Mouse (Mus musculus) lung, embryonic 15.5 days (tissue): ENCODE measurements at regions not wholly inside any gene's neighbourhood (a gene's known extent, or its start where the extent isn't known, plus 50 kb on each side); places are given as distances from the start of the nearest gene placed in this dataset.

Source experiments
- ATAC-seq: fragments of 200-750 bp; cut with Nextera tagmentation; 2 replicates; pipeline ENCODE4 v1.8.0; 2017; ENCODE audit warnings: moderate number of reproducible peaks, borderline replicate concordance; ENCODE audit not compliant: low FRiP score, low TSS enrichment; ENCODE audit errors: extremely low read depth
- H3K27ac ChIP-seq: fragments of 300-500 bp; sonication (generic); 2 replicates; pipeline ENCODE4 v1.5.1; 2015; ENCODE audit warnings: moderate library complexity, mild to moderate bottlenecking, inconsistent platforms
- H3K27me3 ChIP-seq: fragments of 300-500 bp; sonication (generic); 2 replicates; pipeline ENCODE4 v1.6.1; 2015; ENCODE audit warnings: inconsistent platforms
- H3K36me3 ChIP-seq: fragments of 300-500 bp; sonication (generic); 2 replicates; pipeline ENCODE4 v1.6.1; 2015; ENCODE audit warnings: inconsistent platforms
- H3K4me1 ChIP-seq: fragments of 300-500 bp; sonication (generic); 2 replicates; pipeline ENCODE4 v1.6.1; 2015; ENCODE audit warnings: inconsistent platforms
- H3K4me2 ChIP-seq: fragments of 300-500 bp; sonication (generic); 2 replicates; pipeline ENCODE4 v1.6.1; 2015; ENCODE audit warnings: inconsistent platforms, mild to moderate bottlenecking, moderate library complexity
- H3K4me3 ChIP-seq: fragments of 300-500 bp; sonication (generic); 2 replicates; pipeline ENCODE4 v1.5.1; 2015; ENCODE audit warnings: mild to moderate bottlenecking, inconsistent platforms
- H3K9ac ChIP-seq: fragments of 300-500 bp; sonication (generic); 2 replicates; pipeline ENCODE4 v1.6.1; 2015; ENCODE audit warnings: inconsistent platforms
- H3K9me3 ChIP-seq: fragments of 300-500 bp; sonication (generic); 2 replicates; pipeline ENCODE4 v1.6.1; 2016; ENCODE audit warnings: inconsistent platforms
- WGBS: fragments of 180-500 bp; shearing (Covaris S2); methylation state at CpG from one replicate; pipeline ENCODE4 v1.1.7; 2015; 5-methylcytosine and 5-hydroxymethylcytosine counted together

- Histone ChIP-seq H3K9me3 (no peaks in the 10 kb centered on the region), H3K36me3 (no peaks in the 10 kb centered on the region), H3K4me3 (no peak overlapping the region), H3K27me3 (no peaks in the 10 kb centered on the region), H3K9ac (no peak overlapping the region), H3K4me1 (no peaks in the 10 kb centered on the region), H3K4me2 (no peak overlapping the region), H3K27ac (no peak overlapping the region)
- WGBS: 71% methylated on average over 8 of the region's 8 CpGs
- ATAC-seq: no peak
Observed at GRCm38 (mm10) chr14:67626181-67626580, 1617.2 kb upstream of the Gulo start.

GRCm38 (mm10) chr14:67623841-67624480, 1615.0 kb upstream of the Gulo start:
- Histone ChIP-seq H3K27me3 (no peaks in the 10 kb centered on the region), H3K4me1 (no peaks in the 10 kb centered on the region), H3K4me2 (no peak overlapping the region), H3K36me3 (no peaks in the 10 kb centered on the region), H3K27ac (no peak overlapping the region), H3K9me3 (no peaks in the 10 kb centered on the region), H3K4me3 (no peak overlapping the region), H3K9ac (no peak overlapping the region)
- 67% methylated on average over 4 of the region's 4 CpGs for WGBS
- no peak for ATAC-seq

- H3K27me3 ChIP-seq: no peaks in the 10 kb centered on the region
- H3K27ac ChIP-seq: no peak overlapping the region
- no peak overlapping the region for H3K4me2 ChIP-seq
- H3K4me3 ChIP-seq: no peak overlapping the region
- no peak for ATAC-seq
- H3K4me1 ChIP-seq: no peaks in the 10 kb centered on the region
- no peak overlapping the region for H3K9ac ChIP-seq
- 77% methylated on average over 6 of the region's 6 CpGs for WGBS
- H3K36me3 ChIP-seq: no peaks in the 10 kb centered on the region
- no peaks in the 10 kb centered on the region for H3K9me3 ChIP-seq
Observed at GRCm38 (mm10) chr14:67622911-67623310, 1613.9 kb upstream of the Gulo start.

GRCm38 (mm10) chr14:67621486-67621885, 1612.5 kb upstream of the Gulo start:
- no peak for ATAC-seq
- no peak overlapping the region for H3K4me2 ChIP-seq
- no peaks in the 10 kb centered on the region for H3K36me3 ChIP-seq
- H3K9ac ChIP-seq: no peak overlapping the region
- no peaks in the 10 kb centered on the region for H3K4me1 ChIP-seq
- no peak overlapping the region for H3K4me3 ChIP-seq
- H3K27me3 ChIP-seq: no peaks in the 10 kb centered on the region
- 52% methylated on average over 2 of the region's 2 CpGs for WGBS
- H3K9me3 ChIP-seq: no peaks in the 10 kb centered on the region
- H3K27ac ChIP-seq: no peak overlapping the region

- 28% methylated on average over 4 of the region's 4 CpGs for WGBS
- ATAC-seq: no peak
Observed at GRCm38 (mm10) chr14:67620854-67621476, 1612.0 kb upstream of the Gulo start.

GRCm38 (mm10) chr14:67619571-67619970, 1610.6 kb upstream of the Gulo start:
- Histone ChIP-seq H3K27ac (no peak overlapping the region), H3K4me1 (no peaks in the 10 kb centered on the region), H3K4me2 (no peak overlapping the region), H3K9ac (no peak overlapping the region), H3K36me3 (no peaks in the 10 kb centered on the region), H3K9me3 (no peaks in the 10 kb centered on the region), H3K4me3 (no peak overlapping the region), H3K27me3 (peaks cover 1% of the 10 kb centered on the region; the same call in 1 of the 2 replicates)
- WGBS: 36% methylated on average over 4 of the region's 4 CpGs
- no peak for ATAC-seq

More at GRCm38 (mm10) chr14:67620854-67621476, 1612.0 kb upstream of the Gulo start:
- H3K27me3 ChIP-seq: no peaks in the 10 kb centered on the region; the same call in 1 of the 2 replicates
- no peak overlapping the region for H3K27ac ChIP-seq
- H3K4me3 ChIP-seq: no peak overlapping the region
- H3K36me3 ChIP-seq: no peaks in the 10 kb centered on the region
- no peak overlapping the region for H3K4me2 ChIP-seq
- H3K9ac ChIP-seq: no peak overlapping the region
- H3K4me1 ChIP-seq: no peaks in the 10 kb centered on the region
- H3K9me3 ChIP-seq: no peaks in the 10 kb centered on the region

- WGBS: 66% methylated on average over 11 of the region's 11 CpGs
- Histone ChIP-seq H3K27me3 (peaks cover 21% of the 10 kb centered on the region), H3K27ac (no peak overlapping the region), H3K4me2 (no peak overlapping the region), H3K36me3 (no peaks in the 10 kb centered on the region), H3K4me3 (no peak overlapping the region), H3K4me1 (peaks cover 18% of the 10 kb centered on the region; the same call in 1 of the 2 replicates), H3K9me3 (no peaks in the 10 kb centered on the region), H3K9ac (no peak overlapping the region)
- no peak for ATAC-seq
Observed at GRCm38 (mm10) chr14:67614369-67614768, 1605.4 kb upstream of the Gulo start.

GRCm38 (mm10) chr14:67613691-67614090, 1604.7 kb upstream of the Gulo start:
- H3K27ac ChIP-seq: no peak overlapping the region
- peaks cover 18% of the 10 kb centered on the region; the same call in 1 of the 2 replicates for H3K4me1 ChIP-seq
- peak overlapping the region; percentile 33 for H3K4me3 ChIP-seq
- H3K9me3 ChIP-seq: no peaks in the 10 kb centered on the region
- 50% methylated on average over 13 of the region's 13 CpGs for WGBS
- no peak for ATAC-seq
- peaks cover 21% of the 10 kb centered on the region for H3K27me3 ChIP-seq
- H3K4me2 ChIP-seq: peak overlapping the region; percentile 63
- no peaks in the 10 kb centered on the region for H3K36me3 ChIP-seq
- H3K9ac ChIP-seq: no peak overlapping the region

DNA sequence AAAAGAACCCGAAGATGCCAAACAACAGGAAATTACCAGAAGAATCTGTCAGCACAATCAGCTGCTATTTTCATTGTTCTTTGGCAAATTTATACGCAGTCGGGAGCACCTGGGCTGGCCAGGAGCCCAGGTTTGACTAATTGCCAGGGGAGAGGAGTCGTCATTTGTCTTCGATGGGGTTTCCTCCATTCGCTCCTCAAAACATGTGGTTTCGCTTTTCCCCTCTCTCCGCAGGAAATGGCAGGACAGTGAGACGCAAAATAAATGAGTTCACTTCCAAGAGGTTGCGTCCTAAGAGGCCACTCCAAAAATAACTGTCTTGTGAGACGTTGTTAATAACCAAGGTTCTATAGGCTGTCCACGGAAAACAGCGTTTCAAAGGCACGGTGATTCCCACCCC, 1604.2 kb upstream of the Gulo start:
- H3K9me3 ChIP-seq: no peaks in the 10 kb centered on the region
- peak overlapping the region; percentile 63 for H3K4me2 ChIP-seq
- no peaks in the 10 kb centered on the region for H3K36me3 ChIP-seq
- peak overlapping the region; percentile 19 for H3K9ac ChIP-seq
- 17% methylated on average over 14 of the region's 14 CpGs for WGBS
- ATAC-seq: no peak
- no peak overlapping the region for H3K27ac ChIP-seq
- H3K4me1 ChIP-seq: peaks cover 22% of the 10 kb centered on the region
- H3K4me3 ChIP-seq: peak overlapping the region; percentile 33
- H3K27me3 ChIP-seq: peaks cover 21% of the 10 kb centered on the region

DNA sequence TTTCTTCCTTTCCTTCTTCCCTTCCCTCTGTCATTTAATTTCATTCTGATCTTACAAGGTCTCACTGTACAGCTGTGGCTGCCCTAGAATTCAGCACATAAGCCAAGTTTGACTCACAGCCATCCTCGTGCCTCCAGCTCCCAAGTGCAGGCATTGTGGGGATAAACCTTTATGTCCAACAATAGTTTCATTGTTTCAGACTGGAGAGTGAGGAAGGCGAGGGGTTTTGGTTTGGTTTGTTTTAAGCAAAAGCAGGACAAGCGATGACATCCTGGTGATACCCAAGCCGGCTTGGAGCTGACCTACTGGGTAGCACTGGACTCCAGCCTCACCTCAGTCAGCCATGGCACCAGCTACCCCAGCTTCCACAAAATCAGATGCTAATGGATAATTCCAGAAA, 1603.5 kb upstream of the Gulo start:
- Histone ChIP-seq H3K9ac (no peak overlapping the region), H3K27me3 (peaks cover 21% of the 10 kb centered on the region), H3K4me1 (peaks cover 26% of the 10 kb centered on the region), H3K36me3 (no peaks in the 10 kb centered on the region), H3K9me3 (no peaks in the 10 kb centered on the region), H3K27ac (no peak overlapping the region), H3K4me3 (no peak overlapping the region), H3K4me2 (no peak overlapping the region)
- 30% methylated on average over 4 of the region's 4 CpGs for WGBS
- ATAC-seq: no peak

DNA sequence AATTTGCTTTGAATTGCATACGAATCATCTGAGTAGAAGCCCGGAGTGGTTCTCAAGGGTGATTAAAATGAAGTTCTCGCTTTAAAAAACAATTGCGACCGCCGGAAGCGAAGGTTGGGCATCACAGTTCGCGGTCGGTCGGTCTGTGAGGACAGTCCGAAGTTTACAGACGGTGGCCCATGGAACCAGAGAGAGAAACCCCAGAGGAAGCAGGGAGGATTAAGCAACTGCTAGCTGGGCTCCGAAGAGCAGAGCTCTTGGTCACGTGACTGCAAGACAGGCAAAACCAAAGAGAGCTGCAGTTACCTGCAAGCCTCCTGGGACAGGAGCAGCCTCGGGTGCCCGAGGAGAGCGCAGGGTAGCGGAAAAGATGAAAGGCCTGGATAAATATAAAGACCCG, 1599.3 kb upstream of the Gulo start:
- Histone ChIP-seq H3K4me3 (0 out of 2 replicates have a peak overlapping the region, but pooled peaks have one; percentile 3), H3K27me3 (peaks cover 10% of the 10 kb centered on the region), H3K36me3 (no peaks in the 10 kb centered on the region), H3K9ac (no peak overlapping the region), H3K27ac (no peak overlapping the region), H3K4me2 (peak overlapping the region; percentile 46), H3K9me3 (no peaks in the 10 kb centered on the region), H3K4me1 (peaks cover 23% of the 10 kb centered on the region)
- 22% methylated on average over 20 of the region's 20 CpGs for WGBS
- no peak for ATAC-seq

- 43% methylated on average over 4 of the region's 4 CpGs for WGBS
- Histone ChIP-seq H3K36me3 (no peaks in the 10 kb centered on the region), H3K4me3 (no peak overlapping the region), H3K27ac (no peak overlapping the region), H3K4me2 (no peak overlapping the region), H3K27me3 (no peaks in the 10 kb centered on the region), H3K9ac (no peak overlapping the region), H3K9me3 (no peaks in the 10 kb centered on the region), H3K4me1 (peaks cover 4% of the 10 kb centered on the region; the same call in 1 of the 2 replicates)
- ATAC-seq: peak; percentile 27; the same call in 1 of the 2 replicates
Observed at GRCm38 (mm10) chr14:67602960-67603359, 1594.0 kb upstream of the Gulo start.
